Mouse (Mus musculus) erythroblast, embryonic 14.5 days (primary cell): ENCODE data around the gene Nav2. TPM values are rescaled to one million over a fixed set of nuclear protein-coding genes. Genes with fewer than 3 reads are reported as not detected.

Experiments
- H3K27me3 ChIP-seq: 2 replicates; pipeline ENCODE4 v1.6.1; 2012; ENCODE audit warnings: inconsistent platforms; ENCODE audit not compliant: control insufficient read depth
- H3K36me3 ChIP-seq: 2 replicates; pipeline ENCODE4 v1.6.1; 2012; ENCODE audit warnings: mild to moderate bottlenecking, inconsistent platforms; ENCODE audit not compliant: control insufficient read depth
- H3K4me1 ChIP-seq: 2 replicates; pipeline ENCODE4 v1.6.1; 2012; ENCODE audit warnings: inconsistent platforms; ENCODE audit not compliant: control insufficient read depth
- H3K4me3 ChIP-seq: replicated peaks from 2 replicates; pipeline ENCODE3; 2012; ENCODE audit warnings: moderate library complexity, mild to moderate bottlenecking, inconsistent platforms
- H3K9me3 ChIP-seq: 2 replicates; pipeline ENCODE4 v1.6.1; 2012; ENCODE audit warnings: low read length, inconsistent platforms, mixed read lengths; ENCODE audit not compliant: control insufficient read depth
- GATA1 ChIP-seq: IDR thresholded peaks from 2 replicates; pipeline ENCODE4 v1.6.1; 2012; ENCODE audit warnings: low read length, inconsistent platforms, mixed read lengths
- TAL1 ChIP-seq: IDR thresholded peaks from 3 replicates; pipeline ENCODE4 v1.6.1; 2012; ENCODE audit warnings: low read length, inconsistent platforms, mixed read lengths
- polyA plus RNA-seq: library from polyadenylated mRNA; stranded (reverse); fragments of >175 nt; gene quantifications from 2 replicates; pipeline ENCODE4 v1.2.3, GENCODE M21; 2012

The Nav2 gene
- polyA plus RNA-seq, 1 experiment: 0.11 TPM

GRCm38 (mm10) chr7:49326967-49327742, 418.6 kb downstream of the Nav2 start:
- TF ChIP-seq TAL1 (no peak), GATA1 (no peak)
- H3K27me3 ChIP-seq: no peaks in the 10 kb centered on the region
- H3K9me3 ChIP-seq: peaks cover 4% of the 10 kb centered on the region

GRCm38 (mm10) chr7:49330181-49330580, 421.7 kb downstream of the Nav2 start:
- Histone ChIP-seq H3K4me3 (no peak overlapping the region), H3K27me3 (peaks cover 4% of the 10 kb centered on the region; the same call in 1 of the 2 replicates), H3K9me3 (no peaks in the 10 kb centered on the region), H3K36me3 (no peaks in the 10 kb centered on the region), H3K4me1 (peaks cover 34% of the 10 kb centered on the region)
- TF ChIP-seq GATA1 (no peak), TAL1 (no peak)

More at GRCm38 (mm10) chr7:49326967-49327742, 418.6 kb downstream of the Nav2 start:
- Histone ChIP-seq H3K4me3 (peak overlapping the region; percentile 4), H3K4me1 (peaks cover 55% of the 10 kb centered on the region), H3K36me3 (no peaks in the 10 kb centered on the region; the same call in 1 of the 2 replicates)

- no peak for TF ChIP-seq TAL1
- no peak for TF ChIP-seq GATA1
- Histone ChIP-seq H3K4me1 (peaks cover 19% of the 10 kb centered on the region), H3K4me3 (no peak overlapping the region), H3K36me3 (no peaks in the 10 kb centered on the region), H3K9me3 (no peaks in the 10 kb centered on the region), H3K27me3 (peaks cover 7% of the 10 kb centered on the region; the same call in 1 of the 2 replicates)
Measured at GRCm38 (mm10) chr7:49331939-49332338, 423.4 kb downstream of the Nav2 start.

GRCm38 (mm10) chr7:49332644-49333043, 424.1 kb downstream of the Nav2 start:
- Histone ChIP-seq H3K36me3 (no peaks in the 10 kb centered on the region), H3K27me3 (peaks cover 7% of the 10 kb centered on the region; the same call in 1 of the 2 replicates), H3K9me3 (no peaks in the 10 kb centered on the region), H3K4me1 (peaks cover 12% of the 10 kb centered on the region), H3K4me3 (no peak overlapping the region)
- TF ChIP-seq GATA1 (no peak), TAL1 (no peak)

DNA sequence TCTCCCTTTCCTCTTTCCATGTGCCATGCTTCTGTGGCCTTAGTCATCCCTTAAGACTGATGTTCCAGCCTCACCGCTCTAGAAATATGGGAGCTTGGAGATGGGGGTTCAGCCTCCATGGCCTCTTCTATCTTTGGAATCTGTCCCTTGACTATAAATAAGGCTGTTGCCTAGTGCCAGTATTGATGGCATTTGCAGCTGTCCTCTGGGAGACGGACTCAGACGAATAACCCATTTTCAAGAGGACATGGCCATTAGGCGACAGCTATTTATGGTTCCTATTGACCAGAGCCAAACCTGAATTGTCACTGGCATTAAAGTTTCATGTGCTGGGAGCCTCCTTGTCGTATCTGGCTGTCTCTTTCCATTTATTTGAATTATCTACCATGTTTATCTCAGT, 425.6 kb downstream of the Nav2 start:
- TF ChIP-seq TAL1 (no peak), GATA1 (no peak)
- Histone ChIP-seq H3K9me3 (no peaks in the 10 kb centered on the region), H3K27me3 (peaks cover 7% of the 10 kb centered on the region; the same call in 1 of the 2 replicates), H3K4me3 (no peak overlapping the region), H3K36me3 (no peaks in the 10 kb centered on the region), H3K4me1 (peaks cover 2% of the 10 kb centered on the region)

DNA sequence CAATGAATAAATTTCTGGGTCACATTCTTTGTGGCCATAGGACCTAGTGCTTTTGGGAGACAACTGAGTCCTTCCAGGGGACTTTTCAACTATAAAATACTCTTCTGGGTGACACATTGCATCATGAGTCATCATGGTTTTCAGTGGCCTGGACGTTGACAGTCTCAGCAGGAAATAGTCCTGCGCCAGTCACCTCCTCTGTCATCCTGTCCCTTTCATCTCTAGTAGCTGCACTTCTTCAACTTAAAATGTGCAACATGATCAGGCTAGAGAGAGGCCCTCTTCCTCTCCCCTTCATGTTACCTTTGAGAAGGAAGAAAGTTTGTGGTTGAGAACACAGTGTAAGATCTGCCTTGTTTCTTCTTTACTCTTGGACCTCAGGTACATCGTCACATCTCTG, 426.5 kb downstream of the Nav2 start:
- peaks cover 7% of the 10 kb centered on the region; the same call in 1 of the 2 replicates for H3K27me3 ChIP-seq
- no peaks in the 10 kb centered on the region for H3K36me3 ChIP-seq
- TF ChIP-seq TAL1: no peak
- no peaks in the 10 kb centered on the region for H3K9me3 ChIP-seq
- no peak overlapping the region for H3K4me3 ChIP-seq
- H3K4me1 ChIP-seq: peaks cover 2% of the 10 kb centered on the region

DNA sequence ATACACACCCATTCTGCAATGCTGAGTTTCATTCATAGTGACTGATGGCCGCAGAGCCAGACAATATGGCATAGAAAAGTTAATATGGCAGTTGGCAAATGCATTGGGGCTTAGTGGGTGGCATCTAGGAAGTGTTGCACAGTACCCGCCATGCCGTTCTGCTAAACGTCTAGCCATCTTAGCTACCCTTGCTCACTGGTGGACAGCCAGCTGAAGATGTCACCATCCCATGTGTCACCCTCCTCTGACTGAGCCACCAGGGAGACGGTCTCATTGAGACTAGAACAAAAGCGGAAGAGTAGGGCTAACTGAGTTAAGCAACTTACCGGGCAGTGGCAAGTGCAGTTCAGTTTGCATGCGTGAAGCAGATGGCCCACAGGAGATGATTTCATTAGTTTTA, 428.2 kb downstream of the Nav2 start:
- Histone ChIP-seq H3K9me3 (no peaks in the 10 kb centered on the region), H3K36me3 (no peaks in the 10 kb centered on the region), H3K4me1 (peaks cover 2% of the 10 kb centered on the region), H3K4me3 (no peak overlapping the region), H3K27me3 (peaks cover 9% of the 10 kb centered on the region)
- TF ChIP-seq TAL1 (no peak), GATA1 (no peak)

- no peaks in the 10 kb centered on the region for H3K9me3 ChIP-seq
- TF ChIP-seq TAL1 (no peak), GATA1 (no peak)
- H3K4me1 ChIP-seq: peaks cover 2% of the 10 kb centered on the region
- H3K4me3 ChIP-seq: no peak overlapping the region
- peaks cover 17% of the 10 kb centered on the region for H3K27me3 ChIP-seq
- H3K36me3 ChIP-seq: no peaks in the 10 kb centered on the region
Measured at GRCm38 (mm10) chr7:49337710-49338109, 429.2 kb downstream of the Nav2 start.

DNA sequence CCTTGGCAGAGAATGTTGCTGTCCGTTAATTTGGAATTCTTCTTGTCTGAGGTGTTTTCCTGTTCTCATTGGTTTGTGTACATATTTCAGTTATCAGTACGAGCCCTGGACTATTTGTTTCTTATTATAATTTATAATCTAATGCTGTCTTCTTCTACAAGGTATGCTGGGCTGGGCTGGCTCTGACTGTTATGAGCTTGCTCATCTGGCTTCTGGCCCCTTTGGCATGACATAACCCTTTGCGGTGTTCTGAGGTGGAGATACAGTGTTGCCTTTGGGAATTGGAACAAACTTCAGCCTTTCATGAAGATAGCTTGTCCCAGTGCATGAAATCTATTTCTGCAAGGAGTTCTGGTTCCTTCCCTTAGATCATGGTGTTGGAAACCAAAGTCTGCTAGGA, 431.4 kb downstream of the Nav2 start:
- no peak for TF ChIP-seq GATA1
- H3K27me3 ChIP-seq: peaks cover 31% of the 10 kb centered on the region
- no peaks in the 10 kb centered on the region for H3K36me3 ChIP-seq
- no peak overlapping the region for H3K4me3 ChIP-seq
- peaks cover 8% of the 10 kb centered on the region for H3K4me1 ChIP-seq
- no peaks in the 10 kb centered on the region for H3K9me3 ChIP-seq
